Mouse (Mus musculus) midbrain, postnatal 0 days (tissue): ENCODE results near the gene Tcfl5. TPM values are rescaled to one million over a fixed set of nuclear protein-coding genes. Genes with fewer than 3 reads are reported as not detected.
A peak's percentile ranks its signal among the peaks of the same experiment; 100 is the strongest.

Experiments used
- ATAC-seq: fragments of 200-750 bp; cut with Nextera tagmentation; 2 replicates; pipeline ENCODE4 v1.8.0; 2017; ENCODE audit warnings: moderate number of reproducible peaks, mild to moderate bottlenecking, moderate TSS enrichment, moderate library complexity; ENCODE audit not compliant: low FRiP score
- DNase-seq: peaks from one replicate; pipeline ENCODE4 v3.0.0-alpha.2; 2015; ENCODE audit warnings: low spot score
- H3K27ac ChIP-seq: fragments of 300-500 bp; sonication (generic); 2 replicates; pipeline ENCODE4 v1.5.1; 2014; ENCODE audit warnings: low read depth, mild to moderate bottlenecking, low read length, mixed read lengths
- H3K27me3 ChIP-seq: fragments of 300-500 bp; sonication (generic); 2 replicates; pipeline ENCODE4 v1.6.1; 2014; ENCODE audit warnings: low read length, control low read depth, mixed read lengths; ENCODE audit not compliant: insufficient read depth
- H3K36me3 ChIP-seq: fragments of 300-500 bp; sonication (generic); 2 replicates; pipeline ENCODE4 v1.6.1; 2014; ENCODE audit warnings: low read length, control low read depth, mixed read lengths; ENCODE audit not compliant: insufficient read depth
- H3K4me1 ChIP-seq: fragments of 300-500 bp; sonication (generic); 2 replicates; pipeline ENCODE4 v1.6.1; 2014; ENCODE audit warnings: mild to moderate bottlenecking, control low read depth, antibody characterized with exemption, low read length, mixed read lengths; ENCODE audit not compliant: insufficient read depth
- H3K4me2 ChIP-seq: fragments of 300-500 bp; sonication (generic); 2 replicates; pipeline ENCODE4 v1.6.1; 2014; ENCODE audit warnings: low read depth, mild to moderate bottlenecking, low read length, mixed read lengths; ENCODE audit not compliant: poor library complexity, severe bottlenecking
- H3K4me3 ChIP-seq: fragments of 300-500 bp; sonication (generic); 2 replicates; pipeline ENCODE4 v1.5.1; 2014; ENCODE audit warnings: low read depth, mild to moderate bottlenecking, low read length, moderate library complexity
- H3K9ac ChIP-seq: fragments of 300-500 bp; sonication (generic); replicated peaks from 2 replicates; pipeline ENCODE4 v1.6.1; 2014; ENCODE audit warnings: mild to moderate bottlenecking, low read length, moderate library complexity, mixed read lengths; ENCODE audit not compliant: poor library complexity, severe bottlenecking
- H3K9me3 ChIP-seq: fragments of 300-500 bp; sonication (generic); 2 replicates; pipeline ENCODE4 v1.6.1; 2016; ENCODE audit warnings: low read length, control low read depth
- CTCF ChIP-seq: IDR thresholded peaks from 2 replicates; pipeline ENCODE4 v1.5.1; 2016; ENCODE audit warnings: antibody characterized with exemption, mild to moderate bottlenecking
- WGBS: fragments of 180-500 bp; shearing (Covaris S2); extraction: QIAGEN DNeasy Blood & Tissue Kit; methylation state at CpG from one replicate; pipeline ENCODE4 v1.1.7; 2014; 5-methylcytosine and 5-hydroxymethylcytosine counted together
- polyA plus RNA-seq: library from polyadenylated mRNA; unstranded; fragments of >200 nt; fragmentation: Nextera tagmentation; extraction: Ambion mirVana; gene quantifications from 2 replicates; pipeline ENCODE4 v1.2.1, GENCODE M21; 2015
- total RNA-seq: library from RNA; depleted of rRNA; stranded (reverse); fragments of >200 nt; gene quantifications from 2 replicates; pipeline ENCODE4 v1.2.3, GENCODE M21; 2014

Tcfl5 gene
- total and polyA plus RNA-seq, 2 experiments from 2014 or later: 0.79 to 5.9 TPM

- DNase-seq (no peak), ATAC-seq (no peak)
- Histone ChIP-seq H3K27me3 (no peaks in the 10 kb centered on the region), H3K4me3 (no peak overlapping the region), H3K27ac (no peak overlapping the region), H3K9ac (no peak overlapping the region), H3K4me1 (no peaks in the 10 kb centered on the region), H3K36me3 (0 out of 2 replicates have a peak, but pooled peaks cover 2% of the 10 kb centered on the region), H3K9me3 (no peaks in the 10 kb centered on the region), H3K4me2 (no peak overlapping the region)
- TF ChIP-seq CTCF: no peak
- whole genome bisulfite sequencing: 74% methylated on average over 4 of the region's 4 CpGs
These were observed 32.2 kb downstream of the Tcfl5 start for GRCm38 (mm10) chr2:180610283-180610682.

- no peak; the same call in 1 of the 2 replicates for TF ChIP-seq CTCF
- peak; percentile 19 for DNase-seq
- Histone ChIP-seq H3K4me1 (0 out of 2 replicates have a peak, but pooled peaks cover 3% of the 10 kb centered on the region), H3K36me3 (no peaks in the 10 kb centered on the region), H3K4me3 (no peak overlapping the region), H3K9ac (no peak overlapping the region), H3K27ac (no peak overlapping the region), H3K27me3 (no peaks in the 10 kb centered on the region), H3K4me2 (no peak overlapping the region), H3K9me3 (no peaks in the 10 kb centered on the region)
- ATAC-seq: no peak
- WGBS: 34% methylated on average over 6 of the region's 6 CpGs
These were observed 37.7 kb downstream of the Tcfl5 start for GRCm38 (mm10) chr2:180604781-180605180.

DNA sequence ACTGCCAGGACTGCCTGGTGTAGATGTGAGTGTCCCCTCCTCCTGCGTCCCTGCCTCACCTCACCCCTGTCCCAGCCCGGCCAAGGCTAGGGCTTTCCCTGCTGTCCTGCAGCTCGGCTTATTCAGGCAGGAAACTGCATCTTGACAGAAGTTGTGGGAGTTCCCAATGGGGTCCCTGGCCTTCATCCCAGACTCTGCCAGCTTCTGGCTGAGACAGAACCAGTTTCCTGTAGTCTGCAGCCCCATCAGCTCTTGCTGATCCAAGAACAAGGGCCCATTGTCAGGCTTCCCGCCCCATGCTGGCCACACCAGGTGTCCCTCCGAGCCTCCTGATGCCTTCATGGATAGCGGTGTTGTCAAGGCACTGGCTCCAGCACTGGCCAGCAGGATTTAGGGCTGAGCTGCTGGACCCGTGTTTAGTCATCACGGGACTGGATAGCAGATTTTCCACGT lies 41.9 kb downstream of the Tcfl5 start:
- WGBS: 10% methylated on average over 9 of the region's 9 CpGs
- Histone ChIP-seq H3K36me3 (no peaks in the 10 kb centered on the region), H3K27me3 (no peaks in the 10 kb centered on the region), H3K4me1 (peaks cover 17% of the 10 kb centered on the region; the same call in 1 of the 2 replicates), H3K9me3 (no peaks in the 10 kb centered on the region), H3K27ac (peak overlapping the region; percentile 57; the same call in 1 of the 2 replicates), H3K4me3 (no peak overlapping the region), H3K4me2 (no peak overlapping the region), H3K9ac (no peak overlapping the region)
- no peak for TF ChIP-seq CTCF
- DNase-seq (peak; percentile 93), ATAC-seq (peak; percentile 72)

DNA sequence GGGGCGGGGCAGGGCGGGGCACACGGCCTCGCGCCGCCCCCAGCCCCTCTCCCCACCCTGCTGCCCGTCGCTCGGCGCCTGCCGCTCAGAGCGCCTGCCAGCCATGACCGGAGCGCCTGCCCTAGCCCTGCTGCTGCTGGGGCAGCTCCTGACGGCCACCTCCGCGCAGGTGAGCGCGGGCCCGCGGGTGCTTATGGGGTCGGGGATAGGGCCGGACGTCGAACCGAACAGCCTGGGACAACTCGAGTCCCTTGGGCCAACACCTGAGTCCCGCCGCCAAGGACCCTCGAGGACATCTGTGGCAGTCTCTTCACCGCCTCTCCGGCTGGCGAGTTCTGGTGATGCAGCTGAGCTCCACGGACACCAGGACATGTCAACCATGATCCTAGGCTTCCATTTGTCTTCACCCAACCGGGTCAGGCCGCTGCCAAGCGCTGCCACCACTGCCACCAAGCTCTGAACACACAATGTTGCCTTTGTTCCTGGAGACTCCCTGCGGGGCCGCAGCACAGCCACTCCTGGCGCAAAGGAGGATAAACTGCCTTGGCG lies 44.3 kb downstream of the Tcfl5 start:
- Histone ChIP-seq H3K9me3 (no peaks in the 10 kb centered on the region), H3K36me3 (peaks cover 17% of the 10 kb centered on the region), H3K4me2 (peak overlapping the region; percentile 59), H3K27me3 (no peaks in the 10 kb centered on the region), H3K4me3 (peak overlapping the region; percentile 31), H3K4me1 (peaks cover 17% of the 10 kb centered on the region; the same call in 1 of the 2 replicates), H3K9ac (peak overlapping the region; percentile 46), H3K27ac (peak overlapping the region; percentile 47; the same call in 1 of the 2 replicates)
- peak; percentile 74 for DNase-seq
- no peak for TF ChIP-seq CTCF
- 0 out of 2 replicates have a peak, but pooled peaks have one; percentile 20 for ATAC-seq
- WGBS: 3% methylated on average over 36 of the region's 41 CpGs

DNA sequence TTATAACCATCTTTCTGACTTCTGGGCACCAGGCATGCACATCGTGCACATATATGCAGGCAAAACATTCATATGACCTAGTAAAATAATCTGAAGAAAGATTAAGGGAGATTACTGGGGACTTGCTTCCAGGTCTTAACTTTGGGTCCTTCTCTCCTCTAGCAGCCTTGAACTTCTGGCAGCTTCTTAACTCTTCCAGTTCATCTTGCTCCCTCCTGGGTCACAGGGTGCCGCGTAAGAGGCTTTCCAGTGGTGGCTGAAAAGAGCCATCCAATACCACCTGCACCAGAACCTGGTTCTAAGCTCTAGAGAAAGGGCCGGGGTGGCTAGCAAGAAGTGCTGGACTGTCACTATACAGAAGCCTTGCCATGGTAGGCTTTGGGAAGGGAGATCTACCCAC lies 45.0 kb downstream of the Tcfl5 start, which contains the start of gene Col9a3:
Gene Col9a3 (plus strand): TSS at position 301 of the 400 bp plus-strand sequence.
- DNase-seq (no peak), ATAC-seq (no peak)
- H3K4me1 ChIP-seq: peaks cover 17% of the 10 kb centered on the region; the same call in 1 of the 2 replicates
- H3K27me3 ChIP-seq: no peaks in the 10 kb centered on the region
- peak within 1 kb of the TSS; percentile 59 for H3K4me2 ChIP-seq
- H3K4me3 ChIP-seq: peak within 1 kb of the TSS; percentile 31
- WGBS: 38% methylated on average over 4 of the region's 4 CpGs
- peak within 1 kb of the TSS; percentile 46 for H3K9ac ChIP-seq
- peak within 1 kb of the TSS; percentile 47; the same call in 1 of the 2 replicates for H3K27ac ChIP-seq
- no peaks in the 10 kb centered on the region for H3K9me3 ChIP-seq
- no peak for TF ChIP-seq CTCF
- H3K36me3 ChIP-seq: peaks cover 24% of the 10 kb centered on the region

DNA sequence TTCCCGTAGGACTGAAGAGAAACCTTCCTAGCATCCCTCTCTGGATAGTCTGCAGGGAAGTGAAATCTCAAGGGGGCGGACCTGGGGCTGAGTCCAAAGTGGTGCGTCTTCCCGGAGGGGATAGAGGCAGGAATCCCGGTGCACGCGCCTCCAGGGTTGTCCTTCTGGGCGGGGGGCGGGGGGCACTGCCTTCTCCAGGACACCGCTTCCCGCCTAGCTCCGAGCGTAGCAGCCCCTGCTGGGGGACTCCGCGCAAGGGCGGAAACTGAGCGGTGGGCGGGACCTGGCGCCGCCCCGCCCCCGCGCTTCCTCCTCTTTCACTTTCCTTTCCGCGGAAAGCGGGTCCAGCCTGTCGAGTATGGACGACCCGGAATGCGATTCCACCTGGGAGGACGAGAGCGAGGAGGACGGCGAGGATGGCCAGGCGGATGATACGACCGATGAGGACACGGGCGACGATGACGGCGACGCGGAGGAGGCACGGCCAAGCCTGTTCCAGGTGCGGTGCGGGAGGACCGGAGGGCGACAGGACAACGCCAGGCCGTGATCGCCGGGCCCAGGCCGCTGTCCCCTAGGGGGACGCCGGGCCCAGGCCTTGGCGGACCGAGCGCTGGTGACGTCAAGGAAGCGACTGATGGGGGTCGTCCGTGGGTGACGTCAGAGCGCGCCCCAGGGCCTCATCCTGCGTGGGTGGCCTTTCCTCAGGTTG lies 53.2 kb downstream of the Tcfl5 start, which contains the start of gene Ogfr:
Gene Ogfr (plus strand): TSS at position 123 of the 709 bp plus-strand sequence.
- peak; percentile 38 for TF ChIP-seq CTCF
- WGBS: 0% methylated on average over 46 of the region's 67 CpGs

More for the DNA sequence above, 53.2 kb downstream of the Tcfl5 start, which contains the start of gene Ogfr:
- peak; percentile 85 for DNase-seq
- H3K27ac ChIP-seq: peak within 1 kb of the TSS; percentile 93
- peaks cover 56% of the 10 kb centered on the region for H3K36me3 ChIP-seq
- no peaks in the 10 kb centered on the region for H3K9me3 ChIP-seq
- peak within 1 kb of the TSS; percentile 88 for H3K4me2 ChIP-seq
- ATAC-seq: peak; percentile 90
- H3K27me3 ChIP-seq: no peaks in the 10 kb centered on the region
- peak within 1 kb of the TSS; percentile 85 for H3K4me3 ChIP-seq
- peak within 1 kb of the TSS; percentile 92 for H3K9ac ChIP-seq
- H3K4me1 ChIP-seq: peaks cover 9% of the 10 kb centered on the region; the same call in 1 of the 2 replicates
